Mouse (Mus musculus) inflammation-experienced regulatory T-cells (primary cell): ENCODE measurements around the gene Zbtb17. TPM values are rescaled to one million over a fixed set of nuclear protein-coding genes. Genes with fewer than 3 reads are reported as not detected.

Experiments used
- polyA plus RNA-seq, 2 experiments: library from polyadenylated mRNA; unstranded; fragments of 100-300 nt; shearing (Covaris generic); gene quantifications; one replicate each; pipeline ENCODE4 v1.2.1; 2017

Gene Zbtb17
- 10 to 100 TPM; 32.3 to 40.1 TPM for polyA plus RNA-seq

GRCm38 (mm10) chr4:141444451-141445327 lies at the start of gene Zbtb17:
TSS of gene Zbtb17 (plus strand) at chr4:141444654.

GRCm38 (mm10) chr4:141398545-141398944 lies 45.9 kb upstream of the Zbtb17 start, which contains the start of gene Clcnka:
TSS of gene Clcnka (minus strand) at chr4:141398724.

GRCm38 (mm10) chr4:141415924-141416323 lies 28.5 kb upstream of the Zbtb17 start, which contains the start of gene Clcnkb:
TSS of gene Clcnkb (minus strand) at chr4:141416014.

GRCm38 (mm10) chr4:141420192-141420829 lies 24.1 kb upstream of the Zbtb17 start, which contains the start of gene Hspb7:
TSS of gene Hspb7 (plus strand) at chr4:141420779.

GRCm38 (mm10) chr4:141435974-141436373 lies 8.5 kb upstream of the Zbtb17 start, which contains the start of gene Srarp:
TSS of gene Srarp (minus strand) at chr4:141436105.

Other genes starting within 250 kb of the Zbtb17 start
- gene Rsg1, start 230.7 kb upstream of the Zbtb17 start, polyA plus RNA-seq = 1 to 10 TPM; 3.4 to 4.1 TPM
- 1 to 10 TPM in 1 of 2 experiments, under 1 TPM in 1; 0.14 to 1.0 TPM for gene Arhgef19, start 205.2 kb upstream of the Zbtb17 start, polyA plus RNA-seq
- under 1 TPM in 1 of 2 experiments, not detected in 1; 0.36 TPM for gene Epha2, start 143.4 kb upstream of the Zbtb17 start, polyA plus RNA-seq
- gene Fam131c, start 76.4 kb upstream of the Zbtb17 start, polyA plus RNA-seq = not detected
- not detected for gene Clcnka, start 45.9 kb upstream of the Zbtb17 start, polyA plus RNA-seq
- gene Clcnkb, start 28.6 kb upstream of the Zbtb17 start, polyA plus RNA-seq = 1 to 10 TPM; 1.1 to 4.0 TPM
- gene Hspb7, start 23.9 kb upstream of the Zbtb17 start, polyA plus RNA-seq = not detected
- gene Srarp, start 8.5 kb upstream of the Zbtb17 start, polyA plus RNA-seq = not detected
- 10 to 100 TPM; 37.0 to 42.9 TPM for gene Spen, start 93.9 kb downstream of the Zbtb17 start, polyA plus RNA-seq
- 1 to 10 TPM in 1 of 2 experiments, under 1 TPM in 1; 0.18 to 1.5 TPM for gene Fblim1, start 161.4 kb downstream of the Zbtb17 start, polyA plus RNA-seq
- gene Tmem82, start 174.0 kb downstream of the Zbtb17 start, polyA plus RNA-seq = under 1 TPM; 0.13 to 0.26 TPM
- under 1 TPM; 0.31 to 0.42 TPM for gene Slc25a34, start 179.2 kb downstream of the Zbtb17 start, polyA plus RNA-seq
- 10 to 100 TPM; 12.2 to 14.7 TPM for gene Plekhm2, start 220.2 kb downstream of the Zbtb17 start, polyA plus RNA-seq
- 1 to 10 TPM in 1 of 2 experiments, not detected in 1; 1.1 TPM for gene Rsc1a1, start 240.9 kb downstream of the Zbtb17 start, polyA plus RNA-seq